Mouse (Mus musculus) heart, embryonic 16.5 days (tissue): Measurements from ENCODE around the gene Anks1b. TPM values are rescaled to one million over a fixed set of nuclear protein-coding genes. Genes with fewer than 3 reads are reported as not detected.

Experiments
- ATAC-seq: fragments of 200-750 bp; cut with Nextera tagmentation; replicated peaks from 2 replicates; pipeline ENCODE4 v1.8.0; 2017; ENCODE audit warnings: moderate number of reproducible peaks; ENCODE audit not compliant: insufficient read depth, low FRiP score; ENCODE audit errors: extremely low read depth
- H3K27ac ChIP-seq: fragments of 300-500 bp; sonication (generic); 2 replicates; pipeline ENCODE4 v1.5.1; 2014; ENCODE audit warnings: mild to moderate bottlenecking, low read length, control low read depth, moderate library complexity
- H3K27me3 ChIP-seq: fragments of 300-500 bp; sonication (generic); 2 replicates; pipeline ENCODE4 v1.6.1; 2014; ENCODE audit warnings: low read length, mixed read lengths; ENCODE audit not compliant: control insufficient read depth, insufficient read depth
- H3K36me3 ChIP-seq: fragments of 300-500 bp; sonication (generic); 2 replicates; pipeline ENCODE4 v1.6.1; 2014; ENCODE audit not compliant: control insufficient read depth, insufficient read depth
- H3K4me1 ChIP-seq: fragments of 300-500 bp; sonication (generic); 2 replicates; pipeline ENCODE4 v1.6.1; 2014; ENCODE audit warnings: low read length, mixed read lengths; ENCODE audit not compliant: control insufficient read depth, insufficient read depth
- H3K4me2 ChIP-seq: fragments of 300-500 bp; sonication (generic); 2 replicates; pipeline ENCODE4 v1.6.1; 2014; ENCODE audit warnings: low read depth, mild to moderate bottlenecking, control low read depth, low read length
- H3K4me3 ChIP-seq: fragments of 300-500 bp; sonication (generic); 2 replicates; pipeline ENCODE4 v1.5.1; 2014; ENCODE audit warnings: mild to moderate bottlenecking, control low read depth, low read length
- H3K9ac ChIP-seq: fragments of 300-500 bp; sonication (generic); 2 replicates; pipeline ENCODE4 v1.6.1; 2014; ENCODE audit warnings: low read length, control low read depth
- H3K9me3 ChIP-seq: fragments of 300-500 bp; sonication (generic); replicated peaks from 2 replicates; pipeline ENCODE4 v1.6.1; 2016; ENCODE audit warnings: low read length; ENCODE audit not compliant: control insufficient read depth
- WGBS: fragments of 180-500 bp; shearing (Covaris S2); extraction: QIAGEN DNeasy Blood & Tissue Kit; methylation state at CpG from one replicate; pipeline ENCODE4 v1.1.7; 2014; 5-methylcytosine and 5-hydroxymethylcytosine counted together
- polyA plus RNA-seq: library from polyadenylated mRNA; unstranded; fragments of >200 nt; fragmentation: Nextera tagmentation; extraction: Ambion mirVana; gene quantifications from 2 replicates; pipeline ENCODE4 v1.2.1, GENCODE M21; 2015

Anks1b gene
- polyA plus RNA-seq, 1 experiment from 2014 or later = 0.13 TPM

DNA sequence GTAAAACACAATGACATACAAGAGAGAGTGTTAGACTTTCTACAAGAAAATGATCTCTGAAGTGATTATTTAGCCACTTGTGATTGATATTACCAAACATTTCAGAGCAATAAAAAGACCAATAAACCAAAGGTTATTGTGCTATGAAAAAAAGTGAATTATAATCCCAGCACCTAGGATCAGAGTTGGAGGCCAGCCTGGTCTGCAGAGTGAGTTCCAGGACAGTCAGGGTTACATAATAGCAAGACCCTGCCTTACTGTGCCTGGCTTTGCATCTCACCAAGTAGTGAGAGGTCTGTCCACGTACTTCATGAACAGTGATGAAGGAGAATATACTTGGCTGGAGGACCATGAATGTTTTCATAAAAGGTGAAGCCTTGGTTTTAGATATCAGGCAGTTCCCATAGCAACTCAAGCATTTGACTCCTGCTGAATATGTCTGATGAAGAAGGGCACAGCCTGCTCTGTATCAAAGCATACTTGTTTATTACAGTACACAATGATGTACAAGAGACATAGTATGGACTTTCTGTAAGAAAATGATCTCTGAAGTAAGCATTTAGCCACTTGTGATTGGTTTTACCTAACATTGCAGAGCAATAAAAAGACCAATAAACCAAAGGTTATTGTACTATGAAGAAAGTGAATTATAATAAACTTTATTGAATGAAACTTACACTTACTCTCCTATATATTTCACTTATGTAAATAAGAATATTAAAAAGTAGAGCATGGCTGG is 484.0 kb downstream of the Anks1b start:
- no peak for ATAC-seq
- WGBS = 50% methylated on average over 1 of the region's 1 CpGs
- Histone ChIP-seq H3K4me2 (no peak overlapping the region), H3K9ac (no peak overlapping the region), H3K4me1 (no peaks in the 10 kb centered on the region), H3K9me3 (no peaks in the 10 kb centered on the region), H3K27me3 (no peaks in the 10 kb centered on the region), H3K36me3 (no peaks in the 10 kb centered on the region), H3K27ac (no peak overlapping the region), H3K4me3 (no peak overlapping the region)

DNA sequence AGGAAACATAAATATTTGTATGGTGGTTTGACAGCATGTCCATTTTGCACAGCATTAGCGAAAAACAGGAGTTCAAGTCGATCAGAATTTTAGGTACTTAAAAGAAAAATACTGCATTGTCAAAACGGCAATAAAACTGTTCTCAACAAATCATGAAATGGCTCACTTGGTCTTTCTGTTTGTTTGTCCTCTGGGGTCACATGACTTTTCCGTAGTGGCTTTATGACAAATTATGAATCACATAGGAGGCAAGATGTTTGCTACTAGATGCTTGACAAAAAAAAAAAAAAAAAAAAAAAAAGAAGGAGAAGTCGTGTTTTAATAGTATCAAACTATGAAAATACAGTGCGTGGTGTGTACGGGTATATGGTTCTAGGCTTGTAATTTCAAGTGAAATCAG is 495.7 kb downstream of the Anks1b start:
- ATAC-seq = no peak
- H3K4me3 ChIP-seq = no peak overlapping the region
- no peak overlapping the region for H3K4me2 ChIP-seq
- H3K9ac ChIP-seq = no peak overlapping the region
- H3K27ac ChIP-seq = no peak overlapping the region
- H3K27me3 ChIP-seq = no peaks in the 10 kb centered on the region
- no peaks in the 10 kb centered on the region for H3K4me1 ChIP-seq
- 81% methylated on average over 7 of the region's 7 CpGs for WGBS
- no peaks in the 10 kb centered on the region for H3K9me3 ChIP-seq
- H3K36me3 ChIP-seq = no peaks in the 10 kb centered on the region

DNA sequence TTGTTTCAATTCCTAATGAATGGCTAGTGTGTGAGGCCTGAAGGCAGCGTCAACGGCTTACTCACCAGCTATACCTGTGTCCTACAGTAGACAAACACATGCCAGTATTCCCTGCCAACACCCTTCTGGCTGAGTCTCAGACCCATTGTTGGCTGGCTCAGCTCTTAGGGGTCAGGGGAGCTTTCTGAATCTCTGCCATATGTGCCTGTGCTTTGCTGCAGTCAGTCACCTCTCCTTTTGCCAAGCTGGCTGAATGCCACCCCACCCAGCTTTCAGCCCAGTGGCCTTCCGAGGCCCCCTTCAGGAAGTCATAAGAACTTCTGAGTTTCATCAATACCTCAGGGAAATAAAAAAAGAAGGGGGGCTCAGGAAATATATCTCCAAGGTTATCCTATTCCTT is 497.4 kb downstream of the Anks1b start:
- Histone ChIP-seq H3K4me1 (no peaks in the 10 kb centered on the region), H3K36me3 (no peaks in the 10 kb centered on the region), H3K27me3 (no peaks in the 10 kb centered on the region), H3K9ac (no peak overlapping the region), H3K27ac (no peak overlapping the region), H3K9me3 (no peaks in the 10 kb centered on the region), H3K4me3 (no peak overlapping the region), H3K4me2 (no peak overlapping the region)
- WGBS = 82% methylated on average over 3 of the region's 3 CpGs
- ATAC-seq = no peak

DNA sequence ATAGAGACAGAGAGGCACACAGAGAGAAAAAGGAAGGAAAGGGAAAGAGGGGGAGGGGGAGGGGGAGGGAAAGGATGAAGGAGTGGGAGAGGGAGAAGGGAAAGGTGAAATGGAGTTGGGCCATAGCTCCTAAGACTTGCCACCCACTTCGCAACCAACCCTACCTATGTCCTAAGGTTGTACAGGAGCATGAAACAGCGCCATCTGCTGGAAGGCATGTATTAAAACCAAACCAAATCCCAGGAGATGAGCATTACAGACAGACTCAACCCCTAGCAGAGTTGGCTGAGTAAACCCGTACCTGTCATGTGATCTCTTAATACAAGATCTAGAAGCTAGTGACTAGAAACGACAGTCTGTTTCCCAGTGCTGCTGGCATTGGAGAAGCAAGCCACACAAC is 500.2 kb downstream of the Anks1b start:
- Histone ChIP-seq H3K36me3 (no peaks in the 10 kb centered on the region), H3K9me3 (no peaks in the 10 kb centered on the region), H3K4me3 (no peak overlapping the region), H3K9ac (no peak overlapping the region), H3K4me1 (no peaks in the 10 kb centered on the region), H3K27me3 (no peaks in the 10 kb centered on the region), H3K4me2 (no peak overlapping the region), H3K27ac (no peak overlapping the region)
- no peak for ATAC-seq
- WGBS = 25% methylated on average over 4 of the region's 4 CpGs

DNA sequence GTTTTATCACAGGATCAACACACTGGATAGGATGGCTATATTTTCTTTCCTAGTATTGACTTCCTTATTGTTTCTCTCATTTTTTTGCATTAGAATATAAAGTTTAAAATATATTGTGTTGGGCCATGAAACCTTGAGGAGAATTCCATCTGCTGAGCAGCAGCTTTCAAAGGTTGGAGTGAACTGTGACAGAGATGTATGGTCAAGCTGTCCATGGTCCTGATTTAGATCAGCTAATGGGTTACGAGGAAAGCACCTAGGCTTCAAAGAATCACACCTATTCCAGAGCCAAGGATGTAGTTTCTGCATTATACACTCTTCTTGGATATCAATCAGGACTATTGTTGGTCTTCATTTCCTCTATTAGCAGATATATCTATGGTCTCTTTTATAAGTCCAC is 503.3 kb downstream of the Anks1b start:
- ATAC-seq = no peak
- no peak overlapping the region for H3K27ac ChIP-seq
- 40% methylated on average over 1 of the region's 1 CpGs for WGBS
- H3K9me3 ChIP-seq = no peaks in the 10 kb centered on the region
- H3K27me3 ChIP-seq = no peaks in the 10 kb centered on the region
- H3K4me2 ChIP-seq = no peak overlapping the region
- no peak overlapping the region for H3K9ac ChIP-seq
- H3K4me3 ChIP-seq = no peak overlapping the region
- H3K4me1 ChIP-seq = no peaks in the 10 kb centered on the region
- H3K36me3 ChIP-seq = no peaks in the 10 kb centered on the region

DNA sequence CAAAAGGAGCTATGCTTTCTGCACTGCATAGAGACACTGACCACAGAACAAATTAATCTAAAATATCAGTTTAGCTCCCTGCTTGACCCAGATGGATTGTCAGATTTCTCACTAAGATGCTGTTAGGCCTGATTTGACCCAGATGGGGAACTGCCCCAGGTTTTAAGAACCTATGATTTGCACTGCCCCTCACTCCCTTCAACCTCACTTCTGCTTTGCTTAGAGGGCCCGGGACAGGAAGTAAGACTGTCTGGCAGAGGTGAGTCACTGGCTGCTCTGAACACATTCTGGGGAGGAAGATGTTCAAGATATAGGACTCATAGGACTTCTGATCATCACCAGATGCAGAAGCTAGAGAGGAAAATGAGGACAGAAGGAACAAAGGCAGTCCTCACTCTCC is 506.8 kb downstream of the Anks1b start:
- no peaks in the 10 kb centered on the region for H3K27me3 ChIP-seq
- no peak overlapping the region for H3K27ac ChIP-seq
- no peak overlapping the region for H3K9ac ChIP-seq
- no peak overlapping the region for H3K4me2 ChIP-seq
- no peaks in the 10 kb centered on the region for H3K9me3 ChIP-seq
- no peak for ATAC-seq
- H3K4me3 ChIP-seq = no peak overlapping the region
- no peaks in the 10 kb centered on the region for H3K36me3 ChIP-seq
- H3K4me1 ChIP-seq = no peaks in the 10 kb centered on the region
- 45% methylated on average over 1 of the region's 1 CpGs for WGBS

DNA sequence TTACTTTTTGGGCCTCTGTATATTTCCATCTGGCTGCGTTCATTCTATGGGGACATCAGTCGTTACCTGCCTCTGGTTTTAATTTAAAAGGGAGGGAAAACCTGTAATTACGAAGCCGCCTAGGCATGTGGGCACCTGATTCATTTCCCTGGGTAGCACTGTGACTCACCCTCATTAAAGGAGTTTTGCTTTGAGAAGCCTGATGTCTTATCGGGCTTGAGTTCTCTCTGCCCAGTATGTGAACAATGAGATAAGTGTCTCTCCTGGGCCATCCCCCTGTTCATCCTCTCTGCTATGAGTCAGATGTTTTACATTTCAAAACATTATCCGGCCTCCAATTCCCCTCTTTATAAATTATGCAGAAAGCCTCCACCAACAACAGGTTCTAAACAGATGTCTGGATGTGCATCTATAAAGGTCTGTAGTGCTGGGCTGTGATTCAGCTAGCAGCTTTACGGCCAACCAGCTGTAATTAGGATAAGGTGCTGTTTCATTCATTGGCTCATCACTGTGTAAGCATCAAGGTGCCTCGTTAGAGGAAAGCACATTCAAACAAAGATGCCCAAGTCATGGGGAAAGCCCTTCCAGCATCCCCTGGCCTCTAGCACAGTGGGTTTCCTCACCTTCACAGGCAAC is 507.5 kb downstream of the Anks1b start:
- H3K4me2 ChIP-seq = no peak overlapping the region
- no peaks in the 10 kb centered on the region for H3K9me3 ChIP-seq
- no peaks in the 10 kb centered on the region for H3K36me3 ChIP-seq
- H3K27me3 ChIP-seq = no peaks in the 10 kb centered on the region
- WGBS = 68% methylated on average over 8 of the region's 8 CpGs
- H3K4me1 ChIP-seq = no peaks in the 10 kb centered on the region
- no peak for ATAC-seq
- no peak overlapping the region for H3K4me3 ChIP-seq
- H3K9ac ChIP-seq = no peak overlapping the region
- no peak overlapping the region for H3K27ac ChIP-seq

DNA sequence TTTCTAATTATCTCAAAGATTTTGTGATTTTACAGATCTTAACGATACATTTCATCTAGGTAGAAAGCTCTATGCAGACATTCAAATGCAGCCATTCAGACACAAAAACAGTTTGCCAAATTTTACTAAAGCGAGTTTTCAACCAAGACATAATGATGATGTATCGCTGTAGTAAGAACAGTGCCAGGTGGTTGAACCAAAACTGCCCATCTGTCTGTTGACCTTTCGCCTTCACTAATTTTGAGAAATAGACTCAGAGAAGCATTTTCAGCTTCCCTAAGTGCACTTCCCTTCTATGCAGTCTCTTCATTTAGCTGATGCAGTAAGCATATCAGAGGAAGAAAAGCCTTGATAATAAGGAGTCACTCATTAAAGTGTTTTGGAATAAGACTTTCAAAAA is 527.1 kb downstream of the Anks1b start:
- Histone ChIP-seq H3K4me1 (no peaks in the 10 kb centered on the region), H3K27ac (no peak overlapping the region), H3K4me2 (no peak overlapping the region), H3K36me3 (no peaks in the 10 kb centered on the region), H3K9ac (no peak overlapping the region), H3K27me3 (no peaks in the 10 kb centered on the region), H3K4me3 (no peak overlapping the region), H3K9me3 (no peaks in the 10 kb centered on the region)
- WGBS = 87% methylated on average over 4 of the region's 4 CpGs
- no peak for ATAC-seq

DNA sequence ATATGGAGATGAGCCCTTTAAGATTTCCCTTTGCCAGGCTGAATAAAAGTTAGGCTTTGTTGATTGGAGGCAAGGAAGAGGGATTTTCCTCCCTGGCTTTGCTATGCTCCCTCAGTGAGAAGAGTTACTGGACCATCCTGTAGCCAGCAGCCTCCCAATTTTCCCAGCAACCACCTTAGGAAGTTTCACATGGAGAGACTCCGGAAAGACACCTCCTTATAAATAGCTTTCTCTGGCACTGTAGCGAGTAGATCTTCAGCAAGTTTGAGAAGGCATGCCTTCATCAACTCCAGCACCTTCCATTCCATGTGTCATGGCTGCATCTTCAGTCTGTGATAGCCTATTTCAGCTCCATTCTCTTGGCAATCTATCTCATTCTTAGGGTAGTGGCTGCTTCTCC is 535.2 kb downstream of the Anks1b start:
- no peak for ATAC-seq
- Histone ChIP-seq H3K4me2 (no peak overlapping the region), H3K9ac (no peak overlapping the region), H3K9me3 (no peaks in the 10 kb centered on the region), H3K4me3 (no peak overlapping the region), H3K27ac (no peak overlapping the region), H3K36me3 (no peaks in the 10 kb centered on the region), H3K27me3 (no peaks in the 10 kb centered on the region), H3K4me1 (no peaks in the 10 kb centered on the region)
- 71% methylated on average over 2 of the region's 2 CpGs for WGBS
